Mouse (Mus musculus) thymus, adult 2 months (tissue): ENCODE data around the gene Gp5.

Source experiments
- CTCF ChIP-seq: fragments of 200-500 bp; IDR thresholded peaks from 2 replicates; pipeline ENCODE4 v1.5.1; 2012; ENCODE audit warnings: mild to moderate bottlenecking, control low read depth, low read length, moderate library complexity, borderline replicate concordance; ENCODE audit not compliant: control insufficient read depth, poor library complexity, insufficient read depth; ENCODE audit errors: extremely low read depth
- POLR2A ChIP-seq: fragments of 200-500 bp; IDR thresholded peaks from 2 replicates; pipeline ENCODE4 v1.6.1; 2012; ENCODE audit warnings: mild to moderate bottlenecking, low read length, control low read depth, moderate library complexity; ENCODE audit not compliant: control insufficient read depth, poor library complexity, insufficient read depth; ENCODE audit errors: extremely low read depth

DNA sequence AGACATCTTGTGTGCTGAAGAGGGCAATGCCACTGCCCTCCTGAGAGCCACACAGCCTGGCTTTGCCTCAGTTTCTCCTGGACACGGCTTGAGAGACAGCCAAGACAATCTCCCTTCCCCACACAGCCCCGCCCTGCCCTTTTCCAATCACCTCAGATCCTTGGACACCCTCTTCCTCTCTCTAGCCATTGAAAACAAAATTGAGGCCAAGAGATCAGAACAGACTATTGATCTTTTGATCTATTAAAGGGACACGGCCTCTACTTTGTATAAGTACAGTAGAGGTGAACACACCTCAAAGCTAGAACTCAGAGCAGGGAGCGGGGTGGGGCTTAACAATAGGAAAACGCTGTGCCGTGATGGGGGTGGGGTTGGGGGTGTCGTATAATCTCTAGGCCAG is 52.1 kb downstream of the Gp5 start:
- TF ChIP-seq POLR2A (no peak), CTCF (no peak)
